Mouse (Mus musculus) forebrain, embryonic 12.5 days (tissue): ENCODE results near the gene Pef1. TPM values are rescaled to one million over a fixed set of nuclear protein-coding genes. Genes with fewer than 3 reads are reported as not detected.

Experiments used
- ATAC-seq: fragments of 200-750 bp; cut with Nextera tagmentation; 2 replicates; pipeline ENCODE4 v1.8.0; 2017; ENCODE audit warnings: moderate TSS enrichment; ENCODE audit not compliant: low FRiP score
- H3K27ac ChIP-seq: fragments of 300-500 bp; sonication (generic); 2 replicates; pipeline ENCODE4 v1.5.1; 2016; ENCODE audit warnings: mild to moderate bottlenecking
- H3K27me3 ChIP-seq: fragments of 300-500 bp; sonication (generic); 2 replicates; pipeline ENCODE4 v1.6.1; 2016; ENCODE audit warnings: mild to moderate bottlenecking
- H3K36me3 ChIP-seq: fragments of 300-500 bp; sonication (generic); replicated peaks from 2 replicates; pipeline ENCODE4 v1.6.1; 2016; ENCODE audit warnings: mild to moderate bottlenecking
- H3K4me1 ChIP-seq: fragments of 300-500 bp; sonication (generic); 2 replicates; pipeline ENCODE4 v1.6.1; 2016
- H3K4me2 ChIP-seq: fragments of 300-500 bp; sonication (generic); 2 replicates; pipeline ENCODE4 v1.6.1; 2016; ENCODE audit warnings: mild to moderate bottlenecking, moderate library complexity
- H3K4me3 ChIP-seq: fragments of 300-500 bp; sonication (generic); replicated peaks from 2 replicates; pipeline ENCODE4 v1.5.1; 2016; ENCODE audit warnings: mild to moderate bottlenecking
- H3K9ac ChIP-seq: fragments of 300-500 bp; sonication (generic); 2 replicates; pipeline ENCODE4 v1.6.1; 2016; ENCODE audit warnings: mild to moderate bottlenecking
- H3K9me3 ChIP-seq: fragments of 300-500 bp; sonication (generic); 2 replicates; pipeline ENCODE4 v1.6.1; 2016
- WGBS: fragments of 180-500 bp; shearing (Covaris S2); methylation state at CpG from one replicate; pipeline ENCODE4 v1.1.7; 2016; 5-methylcytosine and 5-hydroxymethylcytosine counted together
- polyA plus RNA-seq: library from polyadenylated mRNA; unstranded; fragments of >200 nt; fragmentation: Nextera tagmentation; extraction: Ambion mirVana; gene quantifications from 2 replicates; pipeline ENCODE4 v1.2.1, GENCODE M21; 2016

Pef1 gene
- polyA plus RNA-seq, 1 experiment from 2014 or later: 60.4 TPM

GRCm38 (mm10) chr4:130103632-130104031, 1.3 kb downstream of the Pef1 start:
- no peak for ATAC-seq
- Histone ChIP-seq H3K4me3 (no peak overlapping the region), H3K4me1 (peaks cover 25% of the 10 kb centered on the region), H3K36me3 (no peaks in the 10 kb centered on the region), H3K27me3 (peaks cover 29% of the 10 kb centered on the region), H3K9ac (no peak overlapping the region), H3K27ac (no peak overlapping the region), H3K4me2 (no peak overlapping the region), H3K9me3 (no peaks in the 10 kb centered on the region)
- WGBS: 81% methylated on average over 12 of the region's 12 CpGs

- peaks cover 30% of the 10 kb centered on the region for H3K4me1 ChIP-seq
- no peaks in the 10 kb centered on the region for H3K9me3 ChIP-seq
- 85% methylated on average over 4 of the region's 4 CpGs for WGBS
Measured at GRCm38 (mm10) chr4:130104584-130104983, 2.2 kb downstream of the Pef1 start.

GRCm38 (mm10) chr4:130107065-130107443, 4.7 kb downstream of the Pef1 start:
- Histone ChIP-seq H3K36me3 (no peaks in the 10 kb centered on the region), H3K4me2 (peak overlapping the region; percentile 52), H3K4me1 (peaks cover 19% of the 10 kb centered on the region), H3K9ac (no peak overlapping the region), H3K4me3 (peak overlapping the region; percentile 69), H3K9me3 (no peaks in the 10 kb centered on the region), H3K27ac (no peak overlapping the region), H3K27me3 (0 out of 2 replicates have a peak, but pooled peaks cover 7% of the 10 kb centered on the region)
- WGBS: 11% methylated on average over 14 of the region's 14 CpGs
- peak; percentile 75 for ATAC-seq

More at GRCm38 (mm10) chr4:130104584-130104983, 2.2 kb downstream of the Pef1 start:
- H3K4me3 ChIP-seq: no peak overlapping the region
- H3K4me2 ChIP-seq: no peak overlapping the region
- H3K9ac ChIP-seq: no peak overlapping the region
- no peak for ATAC-seq
- H3K36me3 ChIP-seq: no peaks in the 10 kb centered on the region
- H3K27ac ChIP-seq: no peak overlapping the region
- peaks cover 22% of the 10 kb centered on the region for H3K27me3 ChIP-seq

- Histone ChIP-seq H3K36me3 (no peaks in the 10 kb centered on the region), H3K4me1 (peaks cover 13% of the 10 kb centered on the region), H3K9ac (peak overlapping the region; percentile 59), H3K9me3 (no peaks in the 10 kb centered on the region), H3K27ac (0 out of 2 replicates have a peak overlapping the region, but pooled peaks have one; percentile 25), H3K27me3 (0 out of 2 replicates have a peak, but pooled peaks cover 7% of the 10 kb centered on the region), H3K4me3 (peak overlapping the region; percentile 69), H3K4me2 (peak overlapping the region; percentile 85)
- ATAC-seq: peak; percentile 98
- WGBS: 1% methylated on average over 39 of the region's 39 CpGs
Measured at GRCm38 (mm10) chr4:130107444-130108131, 5.2 kb downstream of the Pef1 start.

- Histone ChIP-seq H3K4me1 (peaks cover 13% of the 10 kb centered on the region), H3K9ac (no peak overlapping the region), H3K4me2 (no peak overlapping the region), H3K36me3 (0 out of 2 replicates have a peak, but pooled peaks cover 6% of the 10 kb centered on the region), H3K4me3 (no peak overlapping the region), H3K9me3 (no peaks in the 10 kb centered on the region), H3K27me3 (0 out of 2 replicates have a peak, but pooled peaks cover 7% of the 10 kb centered on the region), H3K27ac (no peak overlapping the region)
- ATAC-seq: no peak
- 87% methylated on average over 3 of the region's 3 CpGs for WGBS
Measured at GRCm38 (mm10) chr4:130108929-130109328, 6.6 kb downstream of the Pef1 start.

GRCm38 (mm10) chr4:130109666-130110065, 7.3 kb downstream of the Pef1 start:
- H3K4me1 ChIP-seq: peaks cover 13% of the 10 kb centered on the region
- 94% methylated on average over 9 of the region's 9 CpGs for WGBS
- ATAC-seq: no peak

GRCm38 (mm10) chr4:130110091-130110490, 7.7 kb downstream of the Pef1 start:
- no peak overlapping the region for H3K27ac ChIP-seq
- no peak overlapping the region for H3K4me2 ChIP-seq
- no peak overlapping the region for H3K9ac ChIP-seq
- no peaks in the 10 kb centered on the region for H3K9me3 ChIP-seq
- H3K4me1 ChIP-seq: peaks cover 13% of the 10 kb centered on the region
- no peak overlapping the region for H3K4me3 ChIP-seq
- 0 out of 2 replicates have a peak, but pooled peaks cover 6% of the 10 kb centered on the region for H3K36me3 ChIP-seq
- H3K27me3 ChIP-seq: 0 out of 2 replicates have a peak, but pooled peaks cover 7% of the 10 kb centered on the region
- WGBS: 91% methylated on average over 7 of the region's 7 CpGs
- no peak for ATAC-seq

More at GRCm38 (mm10) chr4:130109666-130110065, 7.3 kb downstream of the Pef1 start:
- H3K9me3 ChIP-seq: no peaks in the 10 kb centered on the region
- H3K9ac ChIP-seq: no peak overlapping the region
- no peak overlapping the region for H3K4me2 ChIP-seq
- no peak overlapping the region for H3K4me3 ChIP-seq
- 0 out of 2 replicates have a peak, but pooled peaks cover 6% of the 10 kb centered on the region for H3K36me3 ChIP-seq
- H3K27me3 ChIP-seq: 0 out of 2 replicates have a peak, but pooled peaks cover 7% of the 10 kb centered on the region
- H3K27ac ChIP-seq: no peak overlapping the region

GRCm38 (mm10) chr4:130112299-130112698, 9.9 kb downstream of the Pef1 start:
- 91% methylated on average over 7 of the region's 7 CpGs for WGBS
- H3K27ac ChIP-seq: no peak overlapping the region

GRCm38 (mm10) chr4:130112732-130113131, 10.4 kb downstream of the Pef1 start:
- no peak for ATAC-seq
- Histone ChIP-seq H3K36me3 (0 out of 2 replicates have a peak, but pooled peaks cover 8% of the 10 kb centered on the region), H3K4me2 (no peak overlapping the region), H3K4me3 (no peak overlapping the region), H3K9me3 (no peaks in the 10 kb centered on the region), H3K27ac (no peak overlapping the region), H3K4me1 (peaks cover 13% of the 10 kb centered on the region), H3K27me3 (no peaks in the 10 kb centered on the region), H3K9ac (no peak overlapping the region)
- 97% methylated on average over 1 of the region's 1 CpGs for WGBS

More at GRCm38 (mm10) chr4:130112299-130112698, 9.9 kb downstream of the Pef1 start:
- ATAC-seq: no peak
- Histone ChIP-seq H3K27me3 (no peaks in the 10 kb centered on the region), H3K9me3 (no peaks in the 10 kb centered on the region), H3K9ac (no peak overlapping the region), H3K4me3 (no peak overlapping the region), H3K36me3 (0 out of 2 replicates have a peak, but pooled peaks cover 6% of the 10 kb centered on the region), H3K4me2 (no peak overlapping the region), H3K4me1 (peaks cover 13% of the 10 kb centered on the region)

GRCm38 (mm10) chr4:130120752-130121151, 18.4 kb downstream of the Pef1 start:
- H3K27ac ChIP-seq: no peak overlapping the region
- ATAC-seq: no peak
- H3K4me2 ChIP-seq: no peak overlapping the region
- H3K9ac ChIP-seq: no peak overlapping the region
- no peak overlapping the region for H3K4me3 ChIP-seq
- H3K9me3 ChIP-seq: no peaks in the 10 kb centered on the region
- WGBS: 84% methylated on average over 4 of the region's 4 CpGs
- H3K36me3 ChIP-seq: peaks cover 48% of the 10 kb centered on the region
- no peaks in the 10 kb centered on the region for H3K4me1 ChIP-seq
- no peaks in the 10 kb centered on the region for H3K27me3 ChIP-seq

GRCm38 (mm10) chr4:130121560-130121959, 19.2 kb downstream of the Pef1 start:
- Histone ChIP-seq H3K36me3 (peaks cover 56% of the 10 kb centered on the region), H3K4me3 (no peak overlapping the region), H3K4me2 (no peak overlapping the region), H3K4me1 (no peaks in the 10 kb centered on the region), H3K27ac (no peak overlapping the region), H3K27me3 (no peaks in the 10 kb centered on the region), H3K9ac (no peak overlapping the region), H3K9me3 (no peaks in the 10 kb centered on the region)
- 71% methylated on average over 8 of the region's 8 CpGs for WGBS
- no peak for ATAC-seq

GRCm38 (mm10) chr4:130123020-130123419, 20.7 kb downstream of the Pef1 start:
- Histone ChIP-seq H3K9ac (no peak overlapping the region), H3K4me2 (no peak overlapping the region), H3K36me3 (peaks cover 67% of the 10 kb centered on the region), H3K27ac (no peak overlapping the region), H3K27me3 (no peaks in the 10 kb centered on the region), H3K9me3 (no peaks in the 10 kb centered on the region), H3K4me3 (no peak overlapping the region), H3K4me1 (no peaks in the 10 kb centered on the region)
- ATAC-seq: no peak
- WGBS: 86% methylated on average over 5 of the region's 5 CpGs

GRCm38 (mm10) chr4:130124110-130124509, 21.8 kb downstream of the Pef1 start:
- WGBS: 87% methylated on average over 4 of the region's 4 CpGs
- no peaks in the 10 kb centered on the region for H3K4me1 ChIP-seq
- H3K27me3 ChIP-seq: no peaks in the 10 kb centered on the region
- H3K9me3 ChIP-seq: no peaks in the 10 kb centered on the region
- no peak overlapping the region for H3K4me2 ChIP-seq
- no peak overlapping the region for H3K27ac ChIP-seq
- H3K36me3 ChIP-seq: peaks cover 68% of the 10 kb centered on the region
- H3K9ac ChIP-seq: no peak overlapping the region
- ATAC-seq: no peak
- no peak overlapping the region for H3K4me3 ChIP-seq
